ENCODE assay signal across 23 mouse cellular contexts in the genomic region with DNA sequence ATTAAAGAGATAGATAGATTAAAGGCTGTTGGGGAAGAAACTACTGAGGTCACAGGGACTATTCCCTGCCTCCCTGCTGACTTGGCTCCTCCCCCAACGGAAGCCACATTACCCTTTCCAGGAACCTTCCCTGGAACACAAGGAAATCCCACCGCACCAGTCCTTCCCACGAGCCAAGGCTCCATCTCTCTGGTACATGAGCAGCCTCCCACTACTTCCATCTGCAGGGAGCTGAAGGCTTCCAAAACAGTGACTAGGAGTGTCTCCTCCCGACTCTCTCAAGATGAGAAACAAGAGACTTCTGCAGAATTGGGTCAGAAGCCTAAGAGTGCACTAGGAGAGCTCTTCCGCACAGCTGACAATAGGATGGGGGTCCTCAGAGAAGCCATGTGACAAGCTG. TPM values are rescaled to one million over a fixed set of nuclear protein-coding genes. Genes with fewer than 3 reads are reported as not detected.
DNase-seq lines count a peak whose midpoint lies in the region; ATAC-seq and TF ChIP-seq lines count a peak whose summit lies in the region.
"Had no signal": no experiment of that assay in that cellular context is flagged by ENCODE, and none has a peak within 500 bp of the region (broad histone marks: within the 10 kb centered on the region; RNA-seq: fewer than 3 reads in every experiment).

No protein-coding gene starts in this region.

- no peaks in the 10 kb centered on the region for H3K27me3 ChIP-seq in forebrain, embryonic 15.5 days

- no peak overlapping the region for H3K9ac ChIP-seq in forebrain, embryonic 15.5 days (replicated peaks)

- H3K4me2 ChIP-seq in forebrain, embryonic 15.5 days (replicated peaks): no peak overlapping the region
- H3K4me2 ChIP-seq: midbrain, embryonic 11.5 days had no signal

- intact Hi-C loops in left cerebral cortex, postnatal 25 days (cut with DNase I): no loop called here

- TF ChIP-seq CTCF in layer of hippocampus, adult 2 months (conservative IDR thresholded peaks at IDR 0.05): no peak

- no peak for DNase-seq in frontal cortex, postnatal 10 days (ENCODE audit: low spot score in 2 of 2)
- peak; percentile 53 to 63 for DNase-seq in layer of hippocampus, adult 2 months (ENCODE audit: low spot score in 2 of 2)
- no peak for DNase-seq in layer of hippocampus, postnatal 25 days (ENCODE audit: extremely low spot score in 1 of 2, low spot score in 1 of 2)
- peak; percentile 59 to 87 for DNase-seq in left cerebral cortex, postnatal 25 days (ENCODE audit: low spot score in 2 of 2)
- DNase-seq in skeletal muscle tissue, adult 2 months (ENCODE audit: low read depth, low spot score): peak; percentile 17
- DNase-seq in thymus, postnatal 36 days: no peak
- DNase-seq: adrenal gland, postnatal 14 days; cerebellum, adult 18-20 months; cerebellum, postnatal 25 days; embryo, embryonic 11 days; kidney, adult 2 months; kidney, postnatal 14 days; liver; thymus, postnatal 25 days had no signal

- 84% methylated on average over 5 of the region's 5 CpGs for WGBS in forebrain, embryonic 15.5 days

- H3K4me3 ChIP-seq in layer of hippocampus, adult 2 months: no peak overlapping the region
- H3K4me3 ChIP-seq in forebrain, embryonic 15.5 days: no peak overlapping the region
- H3K4me3 ChIP-seq: heart, embryonic 10.5 days; hindbrain, embryonic 10.5 days; left cerebral cortex, adult 2 months had no signal

- no peaks in the 10 kb centered on the region for H3K36me3 ChIP-seq in forebrain, embryonic 15.5 days

- H3K9me3 ChIP-seq in forebrain, embryonic 15.5 days: no peaks in the 10 kb centered on the region
- H3K9me3 ChIP-seq: heart, embryonic 10.5 days; hindbrain, embryonic 10.5 days had no signal

- H3K27ac ChIP-seq in layer of hippocampus, adult 2 months: peak overlapping the region; percentile 1; the same call in 1 of the 2 replicates
- H3K27ac ChIP-seq in forebrain, embryonic 15.5 days (replicated peaks): no peak overlapping the region
- H3K27ac ChIP-seq: heart, embryonic 10.5 days; hindbrain, embryonic 10.5 days had no signal

- H3K4me1 ChIP-seq in forebrain, embryonic 15.5 days: no peaks in the 10 kb centered on the region

- peak; percentile 99 for ATAC-seq in frontal cortex, adult (ENCODE audit: low TSS enrichment)
- no peak for ATAC-seq in forebrain, embryonic 15.5 days (replicated peaks)
- ATAC-seq: activated CD4-positive, CD25-positive, alpha-beta regulatory T cell, adult 4 months; forebrain, embryonic 16.5 days; lung, postnatal 0 days had no signal

RNA-seq across cellular contexts. Expression of gene Dlg5, which starts 47.9 kb away (rescaled TPM):
- total RNA-seq in layer of hippocampus, adult 2 months (2021): 10 to 100 TPM; 62.7 to 64.0 TPM
- 10 to 100 TPM; 52.0 to 54.3 TPM for total RNA-seq in layer of hippocampus, postnatal 25 days (2021)
- 10 to 100 TPM; 36.7 to 37.3 TPM for total RNA-seq in left cerebral cortex, postnatal 25 days (2021)
- 17.3 and 18.8 TPM in 2 replicates for polyA plus RNA-seq in forebrain, embryonic 15.5 days (2015; fragmentation: Nextera tagmentation; extraction: Ambion mirVana)

Comparison
In these comparisons a context has a peak if more than half of its experiments do, and no peak if none do; other contexts are left out.
1. DNase-seq: peak in layer of hippocampus, adult 2 months (2 of 2), left cerebral cortex, postnatal 25 days (2 of 2) and skeletal muscle tissue, adult 2 months (single experiment); none in frontal cortex, postnatal 10 days (0 of 2), layer of hippocampus, postnatal 25 days (0 of 2) and thymus, postnatal 36 days (0 of 2).